Mouse (Mus musculus) CH12.LX (cell line): ENCODE data around the gene Plekhm1. TPM values are rescaled to one million over a fixed set of nuclear protein-coding genes. Genes with fewer than 3 reads are reported as not detected.

Experiments used
- DNase-seq: peaks from one replicate; pipeline ENCODE4 v3.0.0-alpha.2; 2013; ENCODE audit errors: extremely low read depth
- H3K27ac ChIP-seq: 2 replicates; pipeline ENCODE4 v1.5.1; 2012; ENCODE audit warnings: low read depth, mild to moderate bottlenecking, control low read depth, moderate library complexity; ENCODE audit not compliant: insufficient read depth
- H3K27me3 ChIP-seq: replicated peaks from 2 replicates; pipeline ENCODE3; 2012; ENCODE audit warnings: inconsistent platforms
- H3K36me3 ChIP-seq, 2 experiments: replicated peaks in 1 of 2; 2 replicates each; pipeline versions ENCODE3 to v1.6.1; 2012; ENCODE audit warnings: inconsistent platforms in 1 of 2, low read length in 1 of 2, mild to moderate bottlenecking in 1 of 2, mixed read lengths in 1 of 2, moderate library complexity in 1 of 2; ENCODE audit not compliant: control insufficient read depth in 1 of 2, insufficient read depth in 1 of 2
- H3K4me1 ChIP-seq, 2 experiments: 2 replicates each; pipeline ENCODE4 v1.6.1; 2012; ENCODE audit warnings: inconsistent platforms in 1 of 2, moderate library complexity in 1 of 2; ENCODE audit not compliant: insufficient read depth in 2 of 2, control insufficient read depth in 1 of 2
- H3K4me2 ChIP-seq: 2 replicates; pipeline ENCODE4 v1.6.1; 2012; ENCODE audit warnings: low read depth, mild to moderate bottlenecking, control low read depth; ENCODE audit not compliant: poor library complexity, insufficient read depth, severe bottlenecking
- H3K4me3 ChIP-seq, 3 experiments: fragments of 150-350 bp in 1 of 3; sonication (generic) in 1 of 3; replicated peaks in 1 of 3; 2 replicates each; pipeline versions ENCODE3 to v1.5.1; 2011 to 2012; ENCODE audit warnings: low read depth in 2 of 3, low read length in 2 of 3, mild to moderate bottlenecking in 2 of 3, moderate library complexity in 2 of 3, control low read depth in 1 of 3, improper control_type of control experiment in 1 of 3, inconsistent platforms in 1 of 3, mixed read lengths in 1 of 3; ENCODE audit not compliant: poor library complexity in 1 of 3
- H3K79me2 ChIP-seq: replicated peaks from 2 replicates; pipeline ENCODE4 v1.6.1; 2012; ENCODE audit warnings: mild to moderate bottlenecking, moderate library complexity; ENCODE audit not compliant: control insufficient read depth, poor library complexity, insufficient read depth, severe bottlenecking; ENCODE audit errors: extremely low read depth
- H3K9ac ChIP-seq: 2 replicates; pipeline ENCODE4 v1.6.1; 2012; ENCODE audit warnings: low read depth, mild to moderate bottlenecking, control low read depth, moderate library complexity; ENCODE audit not compliant: insufficient read depth
- H3K9me3 ChIP-seq: replicated peaks from 2 replicates; pipeline ENCODE3; 2012; ENCODE audit warnings: low read length, inconsistent platforms, mixed read lengths
- BHLHE40 ChIP-seq: IDR thresholded peaks from 2 replicates; pipeline ENCODE4 v1.6.1; 2011; ENCODE audit warnings: mild to moderate bottlenecking, low read depth, low read length, improper control_type of control experiment
- CTCF ChIP-seq, 2 experiments: IDR thresholded peaks in 1 of 2; conservative IDR thresholded peaks in 1 of 2; 2 replicates each; pipeline ENCODE4 v1.5.1; 2011 to 2012; ENCODE audit warnings: low read depth in 2 of 2, low read length in 2 of 2, improper control_type of control experiment in 1 of 2, inconsistent platforms in 1 of 2, mild to moderate bottlenecking in 1 of 2, moderate library complexity in 1 of 2
- E2F4 ChIP-seq: IDR thresholded peaks from 2 replicates; pipeline ENCODE4 v1.6.1; 2011; ENCODE audit warnings: low read depth, low read length, improper control_type of control experiment; ENCODE audit not compliant: insufficient replicate concordance
- EP300 ChIP-seq: IDR thresholded peaks from 2 replicates; pipeline ENCODE4 v1.6.1; 2011; ENCODE audit warnings: low read length, improper control_type of control experiment
- ETS1 ChIP-seq: conservative IDR thresholded peaks from 2 replicates; pipeline ENCODE4 v1.6.1; 2012; ENCODE audit warnings: low read depth, mild to moderate bottlenecking, inconsistent platforms, low read length, improper control_type of control experiment, moderate library complexity
- GABPA ChIP-seq: IDR thresholded peaks from 2 replicates; pipeline ENCODE4 v1.6.1; 2012; ENCODE audit warnings: low read depth, low read length, improper control_type of control experiment, inconsistent platforms; ENCODE audit not compliant: insufficient replicate concordance
- HCFC1 ChIP-seq: IDR thresholded peaks from 2 replicates; pipeline ENCODE4 v1.6.1; 2012; ENCODE audit warnings: low read depth, mild to moderate bottlenecking, inconsistent platforms, low read length, improper control_type of control experiment
- IRF4 ChIP-seq: IDR thresholded peaks from 2 replicates; pipeline ENCODE4 v1.6.1; 2014; ENCODE audit warnings: low read depth, mild to moderate bottlenecking, inconsistent platforms, low read length, improper control_type of control experiment
- JUN ChIP-seq: IDR thresholded peaks from 2 replicates; pipeline ENCODE4 v1.6.1; 2011; ENCODE audit warnings: low read depth, mild to moderate bottlenecking, low read length, improper control_type of control experiment, moderate library complexity; ENCODE audit not compliant: insufficient read depth
- JUND ChIP-seq: conservative IDR thresholded peaks from 2 replicates; pipeline ENCODE4 v1.6.1; 2011; ENCODE audit warnings: low read depth, low read length, improper control_type of control experiment
- MAZ ChIP-seq: IDR thresholded peaks from 2 replicates; pipeline ENCODE4 v1.6.1; 2012; ENCODE audit warnings: low read depth, mild to moderate bottlenecking, inconsistent platforms, low read length, improper control_type of control experiment, moderate library complexity
- MEF2A ChIP-seq: IDR thresholded peaks from 2 replicates; pipeline ENCODE4 v1.6.1; 2014; ENCODE audit warnings: low read depth, mild to moderate bottlenecking, inconsistent platforms, low read length, improper control_type of control experiment, borderline replicate concordance
- MYC ChIP-seq: IDR thresholded peaks from 2 replicates; pipeline ENCODE4 v1.6.1; 2011; ENCODE audit warnings: low read depth, mild to moderate bottlenecking, improper control_type of control experiment, low read length
- NELFE ChIP-seq: IDR thresholded peaks from 2 replicates; pipeline ENCODE4 v1.6.1; 2011; ENCODE audit warnings: low read depth, low read length, improper control_type of control experiment
- NRF1 ChIP-seq: IDR thresholded peaks from 2 replicates; pipeline ENCODE4 v1.6.1; 2014; ENCODE audit warnings: low read depth, mild to moderate bottlenecking, inconsistent platforms, low read length, improper control_type of control experiment, moderate library complexity
- RCOR1 ChIP-seq: conservative IDR thresholded peaks from 2 replicates; pipeline ENCODE4 v1.6.1; 2012; ENCODE audit warnings: low read depth, mild to moderate bottlenecking, inconsistent platforms, low read length, improper control_type of control experiment
- SMC3 ChIP-seq: IDR thresholded peaks from 2 replicates; pipeline ENCODE4 v1.6.1; 2011; ENCODE audit warnings: low read depth, low read length, improper control_type of control experiment
- TCF12 ChIP-seq: IDR thresholded peaks from 2 replicates; pipeline ENCODE4 v1.6.1; 2014; ENCODE audit warnings: low read depth, mild to moderate bottlenecking, inconsistent platforms, low read length, improper control_type of control experiment
- USF2 ChIP-seq: conservative IDR thresholded peaks from 2 replicates; pipeline ENCODE4 v1.6.1; 2011; ENCODE audit warnings: low read depth, low read length, improper control_type of control experiment
- ZC3H11A ChIP-seq: IDR thresholded peaks from 2 replicates; pipeline ENCODE4 v1.6.1; 2012; ENCODE audit warnings: low read depth, mild to moderate bottlenecking, inconsistent platforms, low read length, improper control_type of control experiment
- ZKSCAN1 ChIP-seq: IDR thresholded peaks from 2 replicates; pipeline ENCODE4 v1.6.1; 2012; ENCODE audit warnings: low read depth, inconsistent platforms, low read length, improper control_type of control experiment, borderline replicate concordance
- ZMIZ1 ChIP-seq: IDR thresholded peaks from 2 replicates; pipeline ENCODE4 v1.6.1; 2012; ENCODE audit warnings: low read depth, mild to moderate bottlenecking, inconsistent platforms, low read length, improper control_type of control experiment
- ZNF384 ChIP-seq: IDR thresholded peaks from 2 replicates; pipeline ENCODE4 v1.6.1; 2012; ENCODE audit warnings: low read depth, low read length, improper control_type of control experiment, inconsistent platforms
- dilution Hi-C: fragments of 300-500 bp; cut with MboI; formaldehyde crosslinking; loops from 2 replicates; pipeline ENCODE4 v1.14.3; 2020; ENCODE audit warnings: low sequenced_read_pairs; ENCODE audit not compliant: extremely low pct_unique_long_range_greater_than_20kb, extremely low pct_ligation_motif_present
- in situ Hi-C: fragments of 300-500 bp; cut with MboI; formaldehyde crosslinking; loops from 3 replicates; pipeline ENCODE4 v1.14.3; 2019; ENCODE audit warnings: low sequenced_read_pairs, low pct_ligation_motif_present, low pct_unique_long_range_greater_than_20kb, mixed read lengths
- polyA plus RNA-seq: library from polyadenylated mRNA; unstranded; fragments of >175 nt; gene quantifications from 2 replicates; pipeline ENCODE4 v1.2.1, GENCODE M21; 2012; ENCODE audit warnings: low read depth; ENCODE audit not compliant: insufficient read length
- total RNA-seq, 2 experiments: library from RNA; depleted of rRNA; stranded (reverse); fragments of 300-350 nt in 1 of 2; fragments of >200 nt in 1 of 2; gene quantifications; 2 replicates each; pipeline ENCODE4 v1.2.3; 2012 to 2014

Gene Plekhm1
- total and polyA plus RNA-seq, 3 experiments = 3.5 to 23.2 (median 5.3) TPM

DNA sequence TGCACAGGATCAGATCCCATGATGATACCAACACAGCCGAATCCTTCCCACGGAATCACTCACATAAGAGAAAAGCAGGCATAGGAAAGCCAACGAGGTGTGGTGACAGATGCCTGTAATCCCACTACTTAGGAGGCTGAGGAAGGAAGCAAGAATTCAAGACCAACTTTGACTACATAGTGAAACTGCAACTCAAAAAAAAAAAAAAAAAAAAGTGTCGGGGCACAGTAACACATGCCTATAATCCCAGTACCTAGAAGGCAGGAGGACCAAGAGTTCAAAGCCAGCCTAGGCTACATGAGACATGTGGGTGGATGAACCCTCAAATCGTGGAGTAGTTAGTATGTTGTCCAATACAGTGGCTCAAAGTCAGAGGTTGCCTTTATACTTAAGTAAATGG is 36.7 kb downstream of the Plekhm1 start:
- H3K4me1 ChIP-seq = peaks cover 52 to 99% of the 10 kb centered on the region in 2 experiments
- in situ Hi-C loops = no loop called here

DNA sequence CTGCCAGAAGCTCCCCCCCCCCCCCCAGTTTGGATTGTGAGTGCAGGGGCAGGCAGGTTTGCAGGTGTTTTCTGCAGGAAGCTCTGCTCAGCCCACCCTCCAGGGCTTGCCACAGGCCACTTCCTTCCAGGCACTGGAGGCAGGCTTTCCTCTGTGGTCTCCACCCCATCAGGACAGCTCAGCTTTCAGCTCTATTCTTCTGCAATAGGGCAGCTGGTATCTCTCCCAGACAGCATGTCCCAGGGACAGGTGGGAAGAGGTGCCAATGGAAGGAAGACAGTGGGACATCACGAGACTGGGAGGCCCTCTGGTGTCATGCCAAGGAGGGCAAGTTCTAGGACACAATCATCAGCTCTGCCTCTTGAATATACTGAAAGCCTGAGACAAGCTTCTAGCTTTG is 37.2 kb downstream of the Plekhm1 start:
- Histone ChIP-seq H3K27me3 (no peaks in the 10 kb centered on the region), H3K36me3 (peaks cover 34 to 87% of the 10 kb centered on the region in 2 experiments), H3K4me1 (peaks cover 52 to 99% of the 10 kb centered on the region in 2 experiments), H3K4me2 (no peak overlapping the region), H3K4me3 (no peak overlapping the region), H3K27ac (no peak overlapping the region), H3K9ac (no peak overlapping the region), H3K9me3 (no peaks in the 10 kb centered on the region), H3K79me2 (no peaks in the 10 kb centered on the region)
- dilution Hi-C loops = no loop called here
- no peak for TF ChIP-seq MAZ
- TF ChIP-seq HCFC1 = no peak
- TF ChIP-seq RCOR1 = no peak
- no peak for TF ChIP-seq SMC3
- no peak for TF ChIP-seq NELFE
- no peak for TF ChIP-seq NRF1
- no peak for TF ChIP-seq EP300
- no peak for TF ChIP-seq MYC
- TF ChIP-seq ZMIZ1 = no peak
- TF ChIP-seq JUN = no peak
- TF ChIP-seq ZKSCAN1 = no peak
- in situ Hi-C loops = no loop called here
- DNase-seq = no peak

More for the DNA sequence above, 36.7 kb downstream of the Plekhm1 start:
- Histone ChIP-seq H3K4me2 (no peak overlapping the region), H3K9me3 (no peaks in the 10 kb centered on the region), H3K79me2 (no peaks in the 10 kb centered on the region), H3K4me3 (no peak overlapping the region), H3K9ac (no peak overlapping the region), H3K36me3 (peaks cover 34 to 82% of the 10 kb centered on the region in 2 experiments), H3K27ac (no peak overlapping the region), H3K27me3 (no peaks in the 10 kb centered on the region)
- TF ChIP-seq MAZ (no peak), ZMIZ1 (no peak), ZNF384 (peak; percentile 92), MEF2A (no peak), BHLHE40 (no peak), HCFC1 (no peak), GABPA (no peak), EP300 (0 out of 2 replicates have a peak, but pooled peaks have one; percentile 29), ETS1 (no peak), ZC3H11A (no peak), E2F4 (no peak), USF2 (no peak), IRF4 (0 out of 2 replicates have a peak, but pooled peaks have one; percentile 8), RCOR1 (no peak), TCF12 (no peak), JUND (no peak), CTCF (conservative IDR thresholded peaks at IDR 0.05 in 1 of 2, IDR thresholded peaks at IDR 0.05 in 1 of 2; ENCODE audit: low read depth in 2 of 2, low read length in 2 of 2) (no peak)
- dilution Hi-C loops = no loop called here
- no peak for DNase-seq
